Mouse (Mus musculus) limb, embryonic 15.5 days (tissue): Measurements from ENCODE around the gene Knl1. TPM values are rescaled to one million over a fixed set of nuclear protein-coding genes. Genes with fewer than 3 reads are reported as not detected.

Experiments used
- ATAC-seq: fragments of 200-750 bp; cut with Nextera tagmentation; 2 replicates; pipeline ENCODE4 v1.8.0; 2017; ENCODE audit warnings: low read depth, moderate TSS enrichment; ENCODE audit not compliant: insufficient number of reproducible peaks, low FRiP score, low TSS enrichment
- H3K27ac ChIP-seq: fragments of 300-500 bp; sonication (generic); 2 replicates; pipeline ENCODE4 v1.5.1; 2015; ENCODE audit warnings: moderate library complexity, mild to moderate bottlenecking, inconsistent platforms
- H3K27me3 ChIP-seq: fragments of 300-500 bp; sonication (generic); 2 replicates; pipeline ENCODE4 v1.6.1; 2015; ENCODE audit warnings: inconsistent platforms
- H3K36me3 ChIP-seq: fragments of 300-500 bp; sonication (generic); 2 replicates; pipeline ENCODE4 v1.6.1; 2015; ENCODE audit warnings: inconsistent platforms
- H3K4me1 ChIP-seq: fragments of 300-500 bp; sonication (generic); 2 replicates; pipeline ENCODE4 v1.6.1; 2015; ENCODE audit warnings: inconsistent platforms
- H3K4me2 ChIP-seq: fragments of 300-500 bp; sonication (generic); 2 replicates; pipeline ENCODE4 v1.6.1; 2015; ENCODE audit warnings: mild to moderate bottlenecking, inconsistent platforms
- H3K4me3 ChIP-seq: fragments of 300-500 bp; sonication (generic); 2 replicates; pipeline ENCODE4 v1.5.1; 2015; ENCODE audit warnings: mild to moderate bottlenecking, inconsistent platforms
- H3K9ac ChIP-seq: fragments of 300-500 bp; sonication (generic); 2 replicates; pipeline ENCODE4 v1.6.1; 2015; ENCODE audit warnings: inconsistent platforms
- H3K9me3 ChIP-seq: fragments of 300-500 bp; sonication (generic); 2 replicates; pipeline ENCODE4 v1.6.1; 2016; ENCODE audit warnings: inconsistent platforms
- WGBS: fragments of 180-500 bp; shearing (Covaris S2); methylation state at CpG from one replicate; pipeline ENCODE4 v1.1.7; 2015; 5-methylcytosine and 5-hydroxymethylcytosine counted together
- polyA plus RNA-seq: library from polyadenylated mRNA; unstranded; fragments of >200 nt; fragmentation: Nextera tagmentation; extraction: Ambion mirVana; gene quantifications from 2 replicates; pipeline ENCODE4 v1.2.1, GENCODE M21; 2015

Knl1 gene
- polyA plus RNA-seq, 1 experiment from 2014 or later: 42.0 TPM

- ATAC-seq: no peak
- H3K4me2 ChIP-seq: no peak overlapping the region
- H3K4me1 ChIP-seq: no peaks in the 10 kb centered on the region
- peaks cover 85% of the 10 kb centered on the region for H3K36me3 ChIP-seq
- H3K4me3 ChIP-seq: no peak overlapping the region
- no peak overlapping the region for H3K27ac ChIP-seq
- no peak overlapping the region for H3K9ac ChIP-seq
- WGBS: 85% methylated on average over 6 of the region's 6 CpGs
- no peaks in the 10 kb centered on the region for H3K27me3 ChIP-seq
- H3K9me3 ChIP-seq: no peaks in the 10 kb centered on the region
Observed at GRCm38 (mm10) chr2:119146435-119146834, 99.5 kb downstream of the Knl1 start.

- no peak overlapping the region for H3K27ac ChIP-seq
- ATAC-seq: no peak
- H3K4me3 ChIP-seq: no peak overlapping the region
- H3K4me1 ChIP-seq: no peaks in the 10 kb centered on the region
- no peak overlapping the region for H3K4me2 ChIP-seq
- H3K36me3 ChIP-seq: peaks cover 85% of the 10 kb centered on the region
- H3K9ac ChIP-seq: no peak overlapping the region
- no peaks in the 10 kb centered on the region for H3K27me3 ChIP-seq
- 90% methylated on average over 22 of the region's 22 CpGs for WGBS
- H3K9me3 ChIP-seq: no peaks in the 10 kb centered on the region
Observed at GRCm38 (mm10) chr2:119147160-119147678, 100.3 kb downstream of the Knl1 start.

- Histone ChIP-seq H3K9me3 (no peaks in the 10 kb centered on the region), H3K27ac (no peak overlapping the region), H3K4me1 (no peaks in the 10 kb centered on the region), H3K9ac (no peak overlapping the region), H3K4me3 (no peak overlapping the region), H3K36me3 (peaks cover 86% of the 10 kb centered on the region), H3K4me2 (no peak overlapping the region), H3K27me3 (no peaks in the 10 kb centered on the region)
- 88% methylated on average over 8 of the region's 8 CpGs for WGBS
- no peak for ATAC-seq
Observed at GRCm38 (mm10) chr2:119147775-119148174, 100.9 kb downstream of the Knl1 start.

DNA sequence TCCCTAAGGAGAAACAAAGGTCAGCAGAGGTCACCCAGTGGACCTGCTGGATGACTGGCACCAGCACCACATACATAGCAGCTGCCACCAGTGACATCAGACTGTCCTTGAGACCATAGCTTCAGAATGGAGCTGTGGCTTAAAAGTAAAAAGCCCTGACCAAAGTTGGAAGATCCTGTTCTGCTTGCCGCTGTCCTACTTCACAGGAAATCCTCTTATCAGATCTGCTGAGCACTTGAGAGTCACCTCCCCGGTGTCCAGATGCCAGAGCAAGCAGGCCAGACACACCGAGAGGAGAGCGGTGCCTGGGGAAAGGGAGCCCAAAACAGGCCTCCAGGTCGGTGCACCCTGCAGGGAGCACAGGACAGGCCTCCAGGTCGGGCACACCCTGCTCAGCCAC is 105.3 kb downstream of the Knl1 start:
- no peak overlapping the region for H3K27ac ChIP-seq
- no peak overlapping the region for H3K9ac ChIP-seq
- no peak overlapping the region for H3K4me3 ChIP-seq
- H3K27me3 ChIP-seq: no peaks in the 10 kb centered on the region
- no peaks in the 10 kb centered on the region for H3K9me3 ChIP-seq
- no peak for ATAC-seq
- no peak overlapping the region for H3K4me2 ChIP-seq
- peaks cover 14% of the 10 kb centered on the region for H3K4me1 ChIP-seq
- H3K36me3 ChIP-seq: peaks cover 68% of the 10 kb centered on the region
- WGBS: 89% methylated on average over 6 of the region's 6 CpGs

DNA sequence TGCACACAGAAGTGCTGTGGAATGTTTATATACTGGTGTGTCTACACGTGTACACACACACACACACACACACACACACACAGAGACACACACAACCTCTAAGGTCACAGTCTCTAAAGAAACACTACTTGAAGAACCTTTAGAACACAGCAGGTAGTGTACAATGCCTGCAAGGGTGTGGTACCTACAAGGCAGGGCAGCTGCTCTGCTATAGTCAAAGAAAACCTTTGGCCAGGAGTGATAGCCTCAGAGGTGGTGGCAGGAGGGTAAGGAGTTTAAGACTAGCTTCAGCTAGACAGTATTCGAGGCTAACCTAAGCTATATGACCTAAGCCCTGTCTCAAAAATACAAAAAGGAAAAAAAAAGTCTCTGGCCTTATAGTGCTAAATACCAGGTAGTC is 107.8 kb downstream of the Knl1 start:
- Histone ChIP-seq H3K4me3 (no peak overlapping the region), H3K4me1 (peaks cover 18% of the 10 kb centered on the region), H3K4me2 (no peak overlapping the region), H3K27ac (no peak overlapping the region), H3K9me3 (no peaks in the 10 kb centered on the region), H3K9ac (no peak overlapping the region), H3K36me3 (peaks cover 44% of the 10 kb centered on the region), H3K27me3 (no peaks in the 10 kb centered on the region)
- WGBS: 78% methylated on average over 2 of the region's 2 CpGs
- ATAC-seq: no peak

Other genes with a start within 250 kb of the Knl1 start
- 75.5 and 79.6 TPM in 2 replicates for gene Knstrn, start 233.1 kb upstream of the Knl1 start, polyA plus RNA-seq
- gene Ivd, start 185.2 kb upstream of the Knl1 start, polyA plus RNA-seq: 66.7 and 70.7 TPM in 2 replicates
- gene Bahd1, start 146.7 kb upstream of the Knl1 start, polyA plus RNA-seq: 5.7 and 6.4 TPM in 2 replicates
- gene Chst14, start 120.6 kb upstream of the Knl1 start, polyA plus RNA-seq: 41.2 and 47.0 TPM in 2 replicates
- gene Ccdc32, start 17.7 kb upstream of the Knl1 start, polyA plus RNA-seq: 24.1 and 26.8 TPM in 2 replicates
- 2.8 and 4.1 TPM in 2 replicates for gene Rpusd2, start 12.3 kb upstream of the Knl1 start, polyA plus RNA-seq
- 34.1 and 34.9 TPM in 2 replicates for gene Rad51, start 65.7 kb downstream of the Knl1 start, polyA plus RNA-seq
- 43.8 and 45.0 TPM in 2 replicates for gene Rmdn3, start 109.9 kb downstream of the Knl1 start, polyA plus RNA-seq
- 15.5 and 17.8 TPM in 2 replicates for gene Gchfr, start 120.7 kb downstream of the Knl1 start, polyA plus RNA-seq
- gene Gm14137, start 127.4 kb downstream of the Knl1 start, polyA plus RNA-seq: 4.7 and 5.3 TPM in 2 replicates
- gene Zfyve19, start 161.5 kb downstream of the Knl1 start, polyA plus RNA-seq: 52.7 and 57.9 TPM in 2 replicates
- gene Dnajc17, start 161.7 kb downstream of the Knl1 start, polyA plus RNA-seq: 18.5 and 23.1 TPM in 2 replicates
- 0.24 TPM in 1 of 2 replicates, not detected in the other for gene Ppp1r14d, start 182.8 kb downstream of the Knl1 start, polyA plus RNA-seq
- 27.6 and 30.9 TPM in 2 replicates for gene Spint1, start 190.2 kb downstream of the Knl1 start, polyA plus RNA-seq
- gene Rhov, start 224.2 kb downstream of the Knl1 start, polyA plus RNA-seq: 36.8 and 38.6 TPM in 2 replicates
- gene Vps18, start 241.6 kb downstream of the Knl1 start, polyA plus RNA-seq: 17.6 and 19.5 TPM in 2 replicates